Mouse (Mus musculus) limb, embryonic 14.5 days (tissue): Measurements from ENCODE around the gene Ly6g6f. TPM values are rescaled to one million over a fixed set of nuclear protein-coding genes. Genes with fewer than 3 reads are reported as not detected.

Experiments
- ATAC-seq: fragments of 200-750 bp; cut with Nextera tagmentation; 2 replicates; pipeline ENCODE4 v1.8.0; 2017; ENCODE audit warnings: low read depth, moderate number of reproducible peaks, moderate TSS enrichment; ENCODE audit not compliant: low FRiP score
- DNase-seq: peaks from one replicate; pipeline ENCODE4 v3.0.0-alpha.2; 2015; ENCODE audit warnings: low spot score
- H3K27ac ChIP-seq: fragments of 300-500 bp; sonication (generic); replicated peaks from 2 replicates; pipeline ENCODE4 v1.5.1; 2014; ENCODE audit warnings: low read depth, mild to moderate bottlenecking, low read length, moderate library complexity, mixed read lengths
- H3K27me3 ChIP-seq: fragments of 300-500 bp; sonication (generic); 2 replicates; pipeline ENCODE4 v1.6.1; 2014; ENCODE audit warnings: low read length, mixed read lengths; ENCODE audit not compliant: control insufficient read depth, insufficient read depth
- H3K36me3 ChIP-seq: fragments of 300-500 bp; sonication (generic); 2 replicates; pipeline ENCODE4 v1.6.1; 2014; ENCODE audit warnings: mild to moderate bottlenecking, low read length, moderate library complexity, mixed read lengths; ENCODE audit not compliant: control insufficient read depth, insufficient read depth
- H3K4me1 ChIP-seq: fragments of 300-500 bp; sonication (generic); 2 replicates; pipeline ENCODE4 v1.6.1; 2014; ENCODE audit warnings: antibody characterized with exemption, low read length, mixed read lengths; ENCODE audit not compliant: control insufficient read depth, insufficient read depth
- H3K4me2 ChIP-seq: fragments of 300-500 bp; sonication (generic); replicated peaks from 2 replicates; pipeline ENCODE4 v1.6.1; 2014; ENCODE audit warnings: low read depth, mild to moderate bottlenecking, low read length, moderate library complexity; ENCODE audit not compliant: severe bottlenecking
- H3K4me3 ChIP-seq: fragments of 300-500 bp; sonication (generic); replicated peaks from 2 replicates; pipeline ENCODE4 v1.5.1; 2014; ENCODE audit warnings: low read length
- H3K9ac ChIP-seq: fragments of 300-500 bp; sonication (generic); 2 replicates; pipeline ENCODE4 v1.6.1; 2014; ENCODE audit warnings: mild to moderate bottlenecking, low read depth, low read length, moderate library complexity; ENCODE audit not compliant: severe bottlenecking
- H3K9me3 ChIP-seq: fragments of 300-500 bp; sonication (generic); 2 replicates; pipeline ENCODE4 v1.6.1; 2016; ENCODE audit warnings: low read length; ENCODE audit not compliant: control insufficient read depth
- POLR2A ChIP-seq: fragments of 200-500 bp; IDR thresholded peaks from 2 replicates; pipeline ENCODE4 v1.8.0; 2012; ENCODE audit warnings: inconsistent platforms, mild to moderate bottlenecking, moderate library complexity, borderline replicate concordance; ENCODE audit not compliant: insufficient read depth, insufficient read length; ENCODE audit errors: extremely low read depth
- WGBS: fragments of 180-500 bp; shearing (Covaris S2); extraction: QIAGEN DNeasy Blood & Tissue Kit; methylation state at CpG from one replicate; pipeline ENCODE4 v1.1.7; 2014; 5-methylcytosine and 5-hydroxymethylcytosine counted together
- polyA plus RNA-seq, 2 experiments: library from polyadenylated mRNA; depleted of rRNA in 1 of 2; stranded (reverse) in 1 of 2; unstranded in 1 of 2; fragments of >200 nt; fragmentation: Nextera tagmentation in 1 of 2; extraction: Ambion mirVana in 1 of 2; gene quantifications; 2 replicates each; pipeline versions ENCODE4 v1.2.1 to v1.2.3; 2012 to 2014

The Ly6g6f gene
- polyA plus RNA-seq, 2 experiments, result 0.14 to 0.28 TPM

DNA sequence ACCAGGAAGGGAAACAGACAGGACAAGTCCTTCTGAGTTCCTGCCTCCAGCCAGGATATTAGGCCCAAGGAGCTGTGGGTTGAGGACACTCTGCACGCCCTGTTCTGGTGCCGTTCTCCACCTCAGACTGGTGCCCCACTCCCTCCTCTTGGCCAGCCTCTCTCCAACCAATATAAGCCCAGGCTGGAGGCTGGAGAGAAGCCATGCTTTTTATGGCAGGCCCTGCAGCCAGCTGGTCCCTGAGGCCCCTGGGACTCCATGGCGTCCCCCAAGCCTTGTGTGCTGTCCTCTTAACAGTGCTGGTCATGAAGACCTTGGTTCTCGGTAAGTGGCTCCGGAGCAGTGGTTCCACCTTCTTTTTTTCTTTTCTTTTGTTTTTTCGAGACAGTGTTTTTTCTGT lies 22.7 kb upstream of the Ly6g6f start, which contains the start of gene Ly6g5c:
Ly6g5c (plus strand) TSS at position 183 of the 400 bp plus-strand sequence.
- WGBS, result 91% methylated on average over 6 of the region's 6 CpGs
- TF ChIP-seq POLR2A, result no peak
- no peaks in the 10 kb centered on the region for H3K27me3 ChIP-seq
- no peak within 1 kb of the TSS for H3K27ac ChIP-seq
- peaks cover 10% of the 10 kb centered on the region for H3K36me3 ChIP-seq
- H3K4me3 ChIP-seq, result no peak within 1 kb of the TSS
- H3K9ac ChIP-seq, result no peak within 1 kb of the TSS
- H3K4me1 ChIP-seq, result 0 out of 2 replicates have a peak, but pooled peaks cover 2% of the 10 kb centered on the region
- H3K4me2 ChIP-seq, result no peak within 1 kb of the TSS
- ATAC-seq (no peak), DNase-seq (no peak)
- H3K9me3 ChIP-seq, result no peaks in the 10 kb centered on the region

DNA sequence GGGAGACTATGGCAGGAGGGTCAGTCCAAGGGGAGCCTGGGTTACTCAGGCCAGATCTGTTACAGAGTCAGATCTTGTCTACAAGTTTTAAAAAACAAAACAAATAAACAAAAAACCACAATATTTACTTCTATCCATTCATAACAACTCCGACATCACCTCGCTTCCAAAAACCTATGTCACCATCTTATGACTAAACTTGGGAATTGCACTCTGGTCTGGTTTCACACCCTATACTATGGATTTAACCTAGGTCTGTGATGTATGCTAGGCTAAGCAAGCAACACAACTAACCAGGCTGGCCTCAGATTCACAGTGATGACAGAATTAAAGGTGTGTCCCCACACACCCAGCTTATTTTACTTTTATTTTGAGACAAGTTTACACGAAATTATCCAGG lies 21.1 kb upstream of the Ly6g6f start:
- peak overlapping the region; percentile 25; the same call in 1 of the 2 replicates for H3K9ac ChIP-seq
- no peaks in the 10 kb centered on the region for H3K9me3 ChIP-seq
- H3K4me3 ChIP-seq, result no peak overlapping the region
- no peak overlapping the region for H3K4me2 ChIP-seq
- no peak overlapping the region for H3K27ac ChIP-seq
- 70% methylated on average over 3 of the region's 3 CpGs for WGBS
- H3K36me3 ChIP-seq, result peaks cover 25% of the 10 kb centered on the region
- ATAC-seq (no peak), DNase-seq (no peak)
- H3K4me1 ChIP-seq, result 0 out of 2 replicates have a peak, but pooled peaks cover 2% of the 10 kb centered on the region
- no peaks in the 10 kb centered on the region for H3K27me3 ChIP-seq
- no peak for TF ChIP-seq POLR2A

DNA sequence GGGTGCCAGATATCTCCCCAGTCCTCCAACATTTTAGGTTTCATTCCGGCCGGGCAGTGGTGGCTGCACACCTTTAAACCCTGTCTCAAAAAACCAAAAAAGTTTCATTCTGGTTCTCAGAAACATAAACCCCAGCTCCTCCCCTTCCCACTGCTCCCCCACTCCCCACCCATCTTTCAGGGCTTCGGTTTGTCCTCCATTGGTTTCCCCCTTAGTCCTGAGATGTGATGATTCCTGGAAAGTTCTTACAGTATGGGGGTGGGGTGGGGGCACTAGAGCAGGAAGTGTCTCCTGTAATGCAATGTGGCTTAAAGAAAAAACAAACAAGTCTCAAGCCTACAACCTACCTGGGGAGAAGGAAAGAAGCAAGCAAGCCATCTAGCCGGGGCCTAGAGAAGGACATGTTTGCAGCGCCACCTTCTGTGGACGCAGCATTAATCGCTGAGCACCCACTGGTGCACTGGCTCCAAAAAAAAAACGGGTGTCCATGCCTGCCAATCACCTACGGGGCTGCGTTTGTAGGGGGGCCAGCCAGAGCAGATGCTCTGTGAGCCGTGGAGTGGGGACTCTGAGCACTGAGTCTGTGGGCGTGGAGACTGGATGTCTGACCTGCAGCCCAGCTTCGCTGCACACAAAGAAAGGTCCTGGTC lies 20.5 kb upstream of the Ly6g6f start:
- peak overlapping the region; percentile 25; the same call in 1 of the 2 replicates for H3K9ac ChIP-seq
- no peaks in the 10 kb centered on the region for H3K27me3 ChIP-seq
- DNase-seq, result peak; percentile 33
- no peak overlapping the region for H3K27ac ChIP-seq
- no peak for TF ChIP-seq POLR2A
- ATAC-seq, result peak; percentile 28; the same call in 1 of the 2 replicates
- H3K36me3 ChIP-seq, result peaks cover 32% of the 10 kb centered on the region
- WGBS, result 31% methylated on average over 13 of the region's 13 CpGs
- H3K4me1 ChIP-seq, result 0 out of 2 replicates have a peak, but pooled peaks cover 2% of the 10 kb centered on the region
- no peak overlapping the region for H3K4me3 ChIP-seq
- H3K4me2 ChIP-seq, result no peak overlapping the region
- no peaks in the 10 kb centered on the region for H3K9me3 ChIP-seq

DNA sequence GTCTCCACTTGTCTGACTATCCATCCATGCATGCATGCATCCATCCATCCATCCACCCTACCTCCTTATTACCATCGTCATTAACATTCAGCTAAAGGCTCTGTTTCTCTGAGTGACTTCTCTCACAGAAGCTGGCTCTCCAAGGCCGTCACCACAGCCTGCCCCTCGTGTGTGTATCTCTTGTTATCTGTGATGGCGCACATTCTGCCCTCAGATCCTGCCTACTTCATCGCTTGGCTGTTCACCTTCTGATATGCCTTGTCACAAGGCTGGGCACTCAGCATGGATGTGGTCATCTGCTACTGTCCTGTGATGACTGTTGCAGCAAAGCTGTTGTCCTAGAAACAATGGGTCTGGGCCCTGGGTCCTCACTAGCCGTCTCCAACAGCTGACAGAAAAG lies 19.3 kb upstream of the Ly6g6f start:
- no peaks in the 10 kb centered on the region for H3K9me3 ChIP-seq
- ATAC-seq, result no peak
- DNase-seq, result no peak
- H3K36me3 ChIP-seq, result peaks cover 43% of the 10 kb centered on the region
- 0 out of 2 replicates have a peak, but pooled peaks cover 2% of the 10 kb centered on the region for H3K4me1 ChIP-seq
- no peak for TF ChIP-seq POLR2A
- no peaks in the 10 kb centered on the region for H3K27me3 ChIP-seq
- 85% methylated on average over 6 of the region's 6 CpGs for WGBS
- no peak overlapping the region for H3K27ac ChIP-seq
- H3K4me3 ChIP-seq, result no peak overlapping the region
- H3K4me2 ChIP-seq, result no peak overlapping the region
- no peak overlapping the region for H3K9ac ChIP-seq

DNA sequence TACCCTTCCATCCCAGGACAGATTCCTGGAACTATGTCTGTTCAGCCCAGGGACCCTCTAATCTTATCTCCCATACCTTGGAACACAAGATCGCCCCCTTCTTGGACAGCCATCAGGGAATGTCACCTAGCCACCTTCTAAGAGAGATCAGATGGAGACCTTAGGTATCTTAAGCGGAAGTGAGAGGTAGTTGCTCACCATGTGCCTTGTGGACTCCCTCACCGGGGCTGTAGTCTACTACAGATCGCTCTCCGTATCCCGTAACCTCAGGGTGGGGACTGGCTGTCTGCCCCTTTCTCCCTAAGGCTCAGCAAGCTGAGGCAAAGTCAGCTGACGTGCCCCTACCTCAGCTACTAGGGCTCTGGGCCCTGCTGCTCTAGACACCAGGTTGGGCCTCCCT lies 18.7 kb upstream of the Ly6g6f start:
- TF ChIP-seq POLR2A, result no peak
- no peak for ATAC-seq
- no peak overlapping the region for H3K27ac ChIP-seq
- H3K4me3 ChIP-seq, result no peak overlapping the region
- H3K36me3 ChIP-seq, result peaks cover 49% of the 10 kb centered on the region
- 90% methylated on average over 7 of the region's 7 CpGs for WGBS
- no peaks in the 10 kb centered on the region for H3K27me3 ChIP-seq
- no peak overlapping the region for H3K4me2 ChIP-seq
- H3K9ac ChIP-seq, result no peak overlapping the region
- 0 out of 2 replicates have a peak, but pooled peaks cover 2% of the 10 kb centered on the region for H3K4me1 ChIP-seq
- DNase-seq, result no peak
- H3K9me3 ChIP-seq, result no peaks in the 10 kb centered on the region
